Comparison of ENCODE assay signal across 20 mouse cellular contexts in genomic region chr8:70343076-70343475, GRCm38 (mm10). TPM values are rescaled to one million over a fixed set of nuclear protein-coding genes. Genes with fewer than 3 reads are reported as not detected.
DNase-seq lines count a peak whose midpoint lies in the region; TF ChIP-seq lines count a peak whose summit lies in the region.
"Had no signal": no experiment of that assay in that cellular context is flagged by ENCODE, and none has a peak within 500 bp of the region (broad histone marks: within the 10 kb centered on the region; RNA-seq: fewer than 3 reads in every experiment).

No protein-coding gene starts in this region.

- TF ChIP-seq POLR2A in cerebellum, adult 2 months (IDR thresholded peaks at IDR 0.05; ENCODE audit: borderline replicate concordance, insufficient read depth, low read length), result no peak

- H3K4me3 ChIP-seq in cerebellum, adult 2 months (replicated peaks; ENCODE audit: insufficient read depth, low read depth, low read length), result no peak overlapping the region
- H3K4me3 ChIP-seq in layer of hippocampus, adult 2 months, result no peak overlapping the region
- H3K4me3 ChIP-seq: megakaryocyte, embryonic 14.5 days; midbrain, embryonic 15.5 days; myocyte; stomach, embryonic 15.5 days had no signal

- H3K27ac ChIP-seq in cerebellum, adult 2 months (ENCODE audit: insufficient read depth, low read length), result peak overlapping the region; percentile 76
- peak overlapping the region; percentile 36 for H3K27ac ChIP-seq in layer of hippocampus, adult 2 months
- H3K27ac ChIP-seq: midbrain, embryonic 15.5 days; stomach, embryonic 15.5 days had no signal

- no peak for TF ChIP-seq CTCF in cerebellum, adult 2 months (IDR thresholded peaks at IDR 0.05; ENCODE audit: borderline replicate concordance, insufficient read depth, low read depth, low read length)
- TF ChIP-seq CTCF in layer of hippocampus, adult 2 months (conservative IDR thresholded peaks at IDR 0.05), result no peak

- 31% methylated on average over 7 of the region's 7 CpGs for WGBS in cerebellum, adult 2 months

- H3K27me3 ChIP-seq in cerebellum, adult 2 months (ENCODE audit: control insufficient read depth, insufficient read depth, low read length), result no peaks in the 10 kb centered on the region
- H3K27me3 ChIP-seq: megakaryocyte, embryonic 14.5 days; midbrain, embryonic 15.5 days; stomach, embryonic 15.5 days had no signal

- DNase-seq in cerebellum, adult 2 months, result peak in 1 of 2 experiments; percentile 23
- no peak for DNase-seq in cerebellum, adult 11-12 months
- no peak for DNase-seq in layer of hippocampus, adult 2 months (ENCODE audit: low spot score in 2 of 2)
- DNase-seq in layer of hippocampus, adult 8-10 months (ENCODE audit: low spot score in 2 of 2), result no peak
- peak; percentile 67 for DNase-seq in fibroblast of lung, adult 2 months (ENCODE audit: low read depth)
- no peak for DNase-seq in thymus, postnatal 25 days
- no peak for DNase-seq in yolk sac, embryonic 10.5 days (ENCODE audit: low spot score)
- DNase-seq in frontal cortex, postnatal 25 days (ENCODE audit: low spot score in 2 of 2), result no peak
- DNase-seq: gastrocnemius, postnatal 14 days; kidney, adult 2 months; lung, adult 18-20 months; right cerebral cortex, postnatal 25 days; thymus, adult 18-20 months had no signal

- H3K4me1 ChIP-seq in cerebellum, adult 2 months (ENCODE audit: control insufficient read depth, insufficient read depth, low read length), result peaks cover 68% of the 10 kb centered on the region

RNA-seq across cellular contexts. Expression of gene Upf1, which starts 10.0 kb away (rescaled TPM):
- 37.9 and 41.3 TPM in 2 replicates for polyA plus RNA-seq in cerebellum, adult 2 months (2012; rRNA removed)
- total RNA-seq in layer of hippocampus, adult 2 months (2021), result 10 to 100 TPM; 67.7 to 68.7 TPM
- 10 to 100 TPM; 57.9 to 73.1 (median 65.4) TPM for total RNA-seq in layer of hippocampus, adult 8-10 months (2022)

RNA-seq across cellular contexts. Expression of gene Gdf1, which starts 13.5 kb away (rescaled TPM):
- 19.1 and 21.0 TPM in 2 replicates for polyA plus RNA-seq in cerebellum, adult 2 months (2012; rRNA removed)
- 10 to 100 TPM; 12.1 to 14.4 TPM for total RNA-seq in layer of hippocampus, adult 2 months (2021)
- total RNA-seq in layer of hippocampus, adult 8-10 months (2022), result 10 to 100 TPM in 2 of 4 experiments, 1 to 10 TPM in 1, not detected in 1; 4.8 to 16.4 (median 11.3) TPM
- total RNA-seq: neutrophil, adult 5-6 weeks had no signal
- polyA plus RNA-seq: kidney, adult 2 months had no signal

RNA-seq across cellular contexts. Expression of gene Cers1, which starts 27.5 kb away (rescaled TPM):
- 55.5 and 56.8 TPM in 2 replicates for polyA plus RNA-seq in cerebellum, adult 2 months (2012; rRNA removed)
- total RNA-seq in layer of hippocampus, adult 2 months (2021), result 100 to 1,000 TPM; 110 to 113 TPM
- 100 to 1,000 TPM in 3 of 4 experiments, 10 to 100 TPM in 1; 99.3 to 118 (median 106) TPM for total RNA-seq in layer of hippocampus, adult 8-10 months (2022)
- total RNA-seq: neutrophil, adult 5-6 weeks had no signal
- polyA plus RNA-seq: activated CD4-positive, CD25-positive, alpha-beta regulatory T cell, adult 4 months had no signal

RNA-seq across cellular contexts. Expression of gene Comp, which starts 30.3 kb away (rescaled TPM):
- 2.2 and 3.1 TPM in 2 replicates for polyA plus RNA-seq in cerebellum, adult 2 months (2012; rRNA removed)
- under 1 TPM; 0.29 to 0.56 TPM for total RNA-seq in layer of hippocampus, adult 2 months (2021)
- total RNA-seq in layer of hippocampus, adult 8-10 months (2022), result 1 to 10 TPM in 1 of 4 experiments, under 1 TPM in 3; 0.31 to 1.4 (median 0.73) TPM
- total RNA-seq: adrenal gland, postnatal 14 days had no signal

RNA-seq across cellular contexts. Expression of gene Cope, which starts 40.8 kb away (rescaled TPM):
- 286 and 287 TPM in 2 replicates for polyA plus RNA-seq in cerebellum, adult 2 months (2012; rRNA removed)
- 100 to 1,000 TPM; 139 to 157 TPM for total RNA-seq in layer of hippocampus, adult 2 months (2021)
- total RNA-seq in layer of hippocampus, adult 8-10 months (2022), result 100 to 1,000 TPM; 127 to 152 (median 135) TPM
